Mouse (Mus musculus): ENCODE measurements at regions not wholly inside any gene's neighbourhood (a gene's known extent, or its start where the extent isn't known, plus 50 kb on each side); places are given as distances from the start of the nearest gene placed in this dataset.
A peak's percentile ranks its signal among the peaks of the same experiment; 100 is the strongest.

- DNase-seq = no peak
Observed at GRCm38 (mm10) chr9:122437464-122437863, 86.1 kb downstream of the Abhd5 start.

GRCm38 (mm10) chr9:122446387-122447105, 95.1 kb downstream of the Abhd5 start:
- no peak for DNase-seq

GRCm38 (mm10) chr9:122447568-122447967, 96.2 kb downstream of the Abhd5 start:
- DNase-seq = no peak

GRCm38 (mm10) chr9:122448342-122448741, 96.9 kb downstream of the Abhd5 start:
- DNase-seq = no peak

GRCm38 (mm10) chr9:122450524-122450923, 99.1 kb downstream of the Abhd5 start:
- no peak for DNase-seq

- DNase-seq = no peak
Observed at GRCm38 (mm10) chr9:122455301-122455700, 103.9 kb downstream of the Abhd5 start.

- DNase-seq = no peak
Observed at GRCm38 (mm10) chr9:122455779-122456178, 104.4 kb downstream of the Abhd5 start.

- no peak for DNase-seq
Observed at GRCm38 (mm10) chr9:122459491-122459890, 108.1 kb downstream of the Abhd5 start.

GRCm38 (mm10) chr9:122471539-122471938, 120.1 kb downstream of the Abhd5 start:
- no peak for DNase-seq

- DNase-seq = peak; percentile 49
Observed at GRCm38 (mm10) chr9:122476356-122476755, 124.9 kb downstream of the Abhd5 start.

GRCm38 (mm10) chr9:122487001-122487400, 135.6 kb downstream of the Abhd5 start:
- DNase-seq = no peak

GRCm38 (mm10) chr9:122494691-122495090, 143.3 kb downstream of the Abhd5 start:
- DNase-seq = no peak

GRCm38 (mm10) chr9:122496482-122496985, 145.1 kb downstream of the Abhd5 start:
- DNase-seq = no peak

GRCm38 (mm10) chr9:122501864-122502341, 150.5 kb downstream of the Abhd5 start:
- DNase-seq = no peak

GRCm38 (mm10) chr9:122521569-122521968, 170.2 kb downstream of the Abhd5 start:
- DNase-seq = no peak

GRCm38 (mm10) chr9:122525621-122526055, 174.2 kb downstream of the Abhd5 start:
- DNase-seq = no peak

GRCm38 (mm10) chr9:122528267-122528666, 176.9 kb downstream of the Abhd5 start:
- no peak for DNase-seq

GRCm38 (mm10) chr9:122529721-122530120, 178.3 kb downstream of the Abhd5 start:
- DNase-seq = no peak

GRCm38 (mm10) chr9:122531806-122532205, 180.4 kb downstream of the Abhd5 start:
- no peak for DNase-seq

- no peak for DNase-seq
Observed at GRCm38 (mm10) chr9:122534121-122534814, 182.9 kb downstream of the Abhd5 start.

GRCm38 (mm10) chr9:122534965-122535364, 183.6 kb downstream of the Abhd5 start:
- no peak for DNase-seq

GRCm38 (mm10) chr9:122540091-122540490, 188.7 kb downstream of the Abhd5 start:
- DNase-seq = no peak

GRCm38 (mm10) chr9:122556051-122556450, 191.1 kb upstream of the Topaz1 start:
- no peak for DNase-seq

- no peak for DNase-seq
Observed at GRCm38 (mm10) chr9:122566060-122566459, 181.1 kb upstream of the Topaz1 start.

Data from kidney, postnatal 14 days (tissue).